Mouse (Mus musculus) testis, adult 2 months (tissue): ENCODE measurements around the gene Usb1.

Experiments used
- CTCF ChIP-seq: fragments of 200-500 bp; IDR thresholded peaks from 2 replicates; pipeline ENCODE4 v1.5.1; 2012; ENCODE audit warnings: low read depth, mild to moderate bottlenecking, inconsistent platforms, low read length, moderate library complexity; ENCODE audit not compliant: control insufficient read depth, insufficient read depth, insufficient replicate concordance
- POLR2A ChIP-seq: fragments of 200-500 bp; IDR thresholded peaks from 2 replicates; pipeline ENCODE4 v1.6.1; 2012; ENCODE audit warnings: low read depth, mild to moderate bottlenecking, inconsistent platforms, low read length, moderate library complexity; ENCODE audit not compliant: control insufficient read depth

GRCm38 (mm10) chr8:95324646-95325045 lies 7.4 kb upstream of the Usb1 start:
- TF ChIP-seq POLR2A (no peak), CTCF (no peak)
